Mouse (Mus musculus): ENCODE measurements around the gene Pcmt1.
"Not testable (repeated sequence)": the region's sequence is repeated elsewhere in the genome, so short reads cannot be mapped to it uniquely, and the experiment has no call there.

The Pcmt1 gene

GRCm38 (mm10) chr10:7640366-7640765 lies 40.6 kb downstream of the Pcmt1 start:
- DNase-seq = no peak

GRCm38 (mm10) chr10:7630951-7631720 lies 49.8 kb downstream of the Pcmt1 start:
- DNase-seq = peak; percentile 28

GRCm38 (mm10) chr10:7630286-7630685 lies 50.6 kb downstream of the Pcmt1 start:
- no peak for DNase-seq

GRCm38 (mm10) chr10:7629092-7629491 lies 51.8 kb downstream of the Pcmt1 start:
- DNase-seq = no peak

GRCm38 (mm10) chr10:7623861-7624518 lies 56.9 kb downstream of the Pcmt1 start:
- DNase-seq = no peak

- DNase-seq = no peak
Measured at GRCm38 (mm10) chr10:7622378-7622777, 58.6 kb downstream of the Pcmt1 start.

- no peak for DNase-seq
Measured at GRCm38 (mm10) chr10:7620723-7621122, 60.2 kb downstream of the Pcmt1 start.

- no peak for DNase-seq
Measured at GRCm38 (mm10) chr10:7619821-7620241, 61.1 kb downstream of the Pcmt1 start.

- not testable (repeated sequence) for DNase-seq
Measured at GRCm38 (mm10) chr10:7617556-7617955, 63.4 kb downstream of the Pcmt1 start.

GRCm38 (mm10) chr10:7617146-7617545 lies 63.8 kb downstream of the Pcmt1 start:
- not testable (repeated sequence) for DNase-seq

GRCm38 (mm10) chr10:7614834-7615233 lies 66.1 kb downstream of the Pcmt1 start:
- no peak for DNase-seq

- not testable (repeated sequence) for DNase-seq
Measured at GRCm38 (mm10) chr10:7612210-7612609, 68.7 kb downstream of the Pcmt1 start.

- DNase-seq = no peak
Measured at GRCm38 (mm10) chr10:7611647-7612046, 69.3 kb downstream of the Pcmt1 start.

GRCm38 (mm10) chr10:7608611-7609010 lies 72.3 kb downstream of the Pcmt1 start:
- no peak for DNase-seq

GRCm38 (mm10) chr10:7606437-7606836 lies 74.5 kb downstream of the Pcmt1 start:
- DNase-seq = no peak

- DNase-seq = no peak
Measured at GRCm38 (mm10) chr10:7605168-7605567, 75.8 kb downstream of the Pcmt1 start.

- DNase-seq = peak; percentile 79
Measured at GRCm38 (mm10) chr10:7600647-7601046, 80.3 kb downstream of the Pcmt1 start.

GRCm38 (mm10) chr10:7598177-7598576 lies 82.8 kb downstream of the Pcmt1 start:
- no peak for DNase-seq

GRCm38 (mm10) chr10:7596251-7596650 lies 84.7 kb downstream of the Pcmt1 start:
- DNase-seq = no peak

GRCm38 (mm10) chr10:7594797-7595196 lies 86.1 kb downstream of the Pcmt1 start:
- DNase-seq = no peak

- no peak for DNase-seq
Measured at GRCm38 (mm10) chr10:7590792-7591191, 90.1 kb downstream of the Pcmt1 start.

- DNase-seq = no peak
Measured at GRCm38 (mm10) chr10:7590234-7590689, 90.7 kb downstream of the Pcmt1 start.

GRCm38 (mm10) chr10:7589592-7590233 lies 91.2 kb downstream of the Pcmt1 start, which contains the start of gene Lrp11:
TSS of gene Lrp11 (plus strand) at chr10:7589800.
- DNase-seq = peak; percentile 95

- DNase-seq = no peak
Measured at GRCm38 (mm10) chr10:7586771-7587170, 94.2 kb downstream of the Pcmt1 start.
